ENCODE assay signal across 20 mouse cellular contexts in genomic region chr5:139432333-139432732, GRCm38 (mm10). TPM values are rescaled to one million over a fixed set of nuclear protein-coding genes. Genes with fewer than 3 reads are reported as not detected.
A peak's percentile ranks its signal among the peaks of the same experiment; 100 is the strongest.
DNase-seq lines count a peak whose midpoint lies in the region; ATAC-seq and TF ChIP-seq lines count a peak whose summit lies in the region.
"Had no signal": no experiment of that assay in that cellular context is flagged by ENCODE, and none has a peak within 500 bp of the region (broad histone marks: within the 10 kb centered on the region; RNA-seq: fewer than 3 reads in every experiment).

No protein-coding gene starts in this region.

- H3K9ac ChIP-seq in kidney, embryonic 16.5 days (replicated peaks; ENCODE audit: low read length), result no peak overlapping the region
- H3K9ac ChIP-seq in midbrain, embryonic 13.5 days (replicated peaks), result no peak overlapping the region
- H3K9ac ChIP-seq: embryonic facial prominence, embryonic 12.5 days; liver, embryonic 12.5 days had no signal

- peak overlapping the region; percentile 44 for H3K27ac ChIP-seq in kidney, embryonic 16.5 days (ENCODE audit: low read length)
- peak overlapping the region; percentile 5 for H3K27ac ChIP-seq in brown adipose tissue, adult 24 weeks (replicated peaks; ENCODE audit: low read depth, low read length)
- H3K27ac ChIP-seq in midbrain, embryonic 13.5 days, result peak overlapping the region; percentile 47
- H3K27ac ChIP-seq: embryonic facial prominence, embryonic 12.5 days; liver, embryonic 12.5 days had no signal

- peaks cover 52% of the 10 kb centered on the region for H3K4me1 ChIP-seq in kidney, embryonic 16.5 days (ENCODE audit: insufficient read depth, low read length)
- no peaks in the 10 kb centered on the region; the same call in 1 of the 2 replicates for H3K4me1 ChIP-seq in brown adipose tissue, adult 24 weeks (ENCODE audit: control insufficient read depth, insufficient read depth, insufficient read length, low read length)
- peaks cover 72% of the 10 kb centered on the region for H3K4me1 ChIP-seq in midbrain, embryonic 13.5 days (replicated peaks)

- no peak for TF ChIP-seq CTCF in brain, embryonic 14.5 days (IDR thresholded peaks at IDR 0.05; ENCODE audit: borderline replicate concordance, extremely low read depth, insufficient read depth, insufficient read length)

- H3K27me3 ChIP-seq in kidney, embryonic 16.5 days (ENCODE audit: insufficient read depth, low read length), result no peaks in the 10 kb centered on the region
- no peaks in the 10 kb centered on the region for H3K27me3 ChIP-seq in midbrain, embryonic 13.5 days
- H3K27me3 ChIP-seq: embryonic facial prominence, embryonic 12.5 days; liver, embryonic 12.5 days; megakaryocyte, embryonic 14.5 days had no signal

- no peak overlapping the region for H3K4me3 ChIP-seq in kidney, embryonic 16.5 days (ENCODE audit: low read length)
- no peak overlapping the region for H3K4me3 ChIP-seq in brown adipose tissue, adult 24 weeks (ENCODE audit: insufficient read depth, low read depth, low read length)
- no peak overlapping the region for H3K4me3 ChIP-seq in midbrain, embryonic 13.5 days (replicated peaks)
- H3K4me3 ChIP-seq: embryonic facial prominence, embryonic 12.5 days; erythroblast, embryonic 14.5 days; liver, embryonic 12.5 days; megakaryocyte, embryonic 14.5 days had no signal

- TF ChIP-seq POLR2A in brain, embryonic 14.5 days (IDR thresholded peaks at IDR 0.05; ENCODE audit: borderline replicate concordance, extremely low read depth, insufficient read depth, insufficient read length, poor library complexity, severe bottlenecking), result no peak

- DNase-seq in kidney, postnatal 10 days, result no peak
- DNase-seq in brain, embryonic 14.5 days (ENCODE audit: low read depth), result peak; percentile 75
- DNase-seq in urinary bladder, postnatal 4 days (ENCODE audit: low spot score in 2 of 2), result no peak
- DNase-seq in cerebellum, adult 11-12 months, result no peak
- DNase-seq: cerebellum, postnatal 10 days; gastrocnemius, postnatal 25 days; kidney, adult 18-20 months; kidney, postnatal 14 days; lung, adult 2 months; right cerebral cortex, postnatal 14 days; spleen, adult 18-20 months; thymus, postnatal 36 days had no signal

- H3K36me3 ChIP-seq in kidney, embryonic 16.5 days (ENCODE audit: insufficient read depth, low read length), result no peaks in the 10 kb centered on the region
- H3K36me3 ChIP-seq in midbrain, embryonic 13.5 days, result 0 out of 2 replicates have a peak, but pooled peaks cover 1% of the 10 kb centered on the region
- H3K36me3 ChIP-seq: embryonic facial prominence, embryonic 12.5 days had no signal

- H3K9me3 ChIP-seq in kidney, embryonic 16.5 days (ENCODE audit: low read length), result no peaks in the 10 kb centered on the region
- no peaks in the 10 kb centered on the region for H3K9me3 ChIP-seq in midbrain, embryonic 13.5 days
- H3K9me3 ChIP-seq: embryonic facial prominence, embryonic 12.5 days; liver, embryonic 12.5 days; megakaryocyte, embryonic 14.5 days had no signal

- ATAC-seq in kidney, embryonic 16.5 days (ENCODE audit: low FRiP score, low TSS enrichment), result no peak
- ATAC-seq in midbrain, embryonic 13.5 days, result no peak
- ATAC-seq in granulocyte monocyte progenitor cell, adult 5-6 weeks (replicated peaks; ENCODE audit: poor library complexity, severe bottlenecking), result no peak
- ATAC-seq: liver, embryonic 12.5 days had no signal

- WGBS in kidney, embryonic 16.5 days, result 51% methylated on average over 6 of the region's 6 CpGs
- 34% methylated on average over 6 of the region's 6 CpGs for WGBS in midbrain, embryonic 13.5 days

- no peak overlapping the region for H3K4me2 ChIP-seq in kidney, embryonic 16.5 days (replicated peaks; ENCODE audit: low read depth, low read length)
- no peak overlapping the region for H3K4me2 ChIP-seq in midbrain, embryonic 13.5 days (replicated peaks)
- H3K4me2 ChIP-seq: embryonic facial prominence, embryonic 12.5 days; liver, embryonic 12.5 days had no signal

RNA-seq across cellular contexts. Expression of gene Gper1, which starts 9.4 kb away (rescaled TPM):
- polyA plus RNA-seq in kidney, embryonic 16.5 days (2015; fragmentation: Nextera tagmentation; extraction: Ambion mirVana), result 6.8 and 8.0 TPM in 2 replicates
- 6.5 and 6.8 TPM in 2 replicates for polyA plus RNA-seq in brain, embryonic 14.5 days (2012; rRNA removed)
- 1.8 TPM in 1 of 2 replicates, not detected in the other for polyA plus RNA-seq in brown adipose tissue, adult 24 weeks (2012; ENCODE audit: insufficient read depth, insufficient read length, missing spikeins)
- 6.0 and 7.5 TPM in 2 replicates for polyA plus RNA-seq in midbrain, embryonic 13.5 days (2015; fragmentation: Nextera tagmentation; extraction: Ambion mirVana)
- not detected in 2 replicates for total RNA-seq in granulocyte monocyte progenitor cell, adult 5-6 weeks (2014; fragmentation: Nextera tagmentation)
- total RNA-seq in granulocyte monocyte progenitor cell, adult 5-6 weeks (2017), result not detected in 2 replicates
- polyA plus RNA-seq: erythroblast, embryonic 14.5 days had no signal

RNA-seq across cellular contexts. Expression of gene C130050O18Rik, which starts 27.3 kb away (rescaled TPM):
- polyA plus RNA-seq in kidney, embryonic 16.5 days (2015; fragmentation: Nextera tagmentation; extraction: Ambion mirVana), result 0.60 and 0.92 TPM in 2 replicates
- polyA plus RNA-seq in brain, embryonic 14.5 days (2012; rRNA removed), result 0.20 and 0.33 TPM in 2 replicates
- 1.3 TPM in 1 of 2 replicates, not detected in the other for polyA plus RNA-seq in brown adipose tissue, adult 24 weeks (2012; ENCODE audit: insufficient read depth, insufficient read length, missing spikeins)
- 0.13 TPM in 1 of 2 replicates, not detected in the other for polyA plus RNA-seq in midbrain, embryonic 13.5 days (2015; fragmentation: Nextera tagmentation; extraction: Ambion mirVana)
- total RNA-seq in granulocyte monocyte progenitor cell, adult 5-6 weeks (2014; fragmentation: Nextera tagmentation), result 0.53 and 5.8 TPM in 2 replicates
- 1.4 and 3.6 TPM in 2 replicates for total RNA-seq in granulocyte monocyte progenitor cell, adult 5-6 weeks (2017)
- polyA plus RNA-seq: erythroblast, embryonic 14.5 days had no signal

RNA-seq across cellular contexts. Expression of gene 3110082I17Rik, which starts 28.0 kb away (rescaled TPM):
- polyA plus RNA-seq in kidney, embryonic 16.5 days (2015; fragmentation: Nextera tagmentation; extraction: Ambion mirVana), result 44.1 and 46.1 TPM in 2 replicates
- 12.3 and 13.4 TPM in 2 replicates for polyA plus RNA-seq in brain, embryonic 14.5 days (2012; rRNA removed)
- polyA plus RNA-seq in brown adipose tissue, adult 24 weeks (2012; ENCODE audit: insufficient read depth, insufficient read length, missing spikeins), result 3.5 and 6.0 TPM in 2 replicates
- 17.3 and 19.5 TPM in 2 replicates for polyA plus RNA-seq in midbrain, embryonic 13.5 days (2015; fragmentation: Nextera tagmentation; extraction: Ambion mirVana)
- total RNA-seq in granulocyte monocyte progenitor cell, adult 5-6 weeks (2014; fragmentation: Nextera tagmentation), result 25.0 and 44.6 TPM in 2 replicates
- 52.1 and 54.1 TPM in 2 replicates for total RNA-seq in granulocyte monocyte progenitor cell, adult 5-6 weeks (2017)

RNA-seq across cellular contexts. Expression of gene Zfand2a, which starts 52.0 kb away (rescaled TPM):
- polyA plus RNA-seq in kidney, embryonic 16.5 days (2015; fragmentation: Nextera tagmentation; extraction: Ambion mirVana), result 10.8 and 13.5 TPM in 2 replicates
- polyA plus RNA-seq in brain, embryonic 14.5 days (2012; rRNA removed), result 21.2 and 28.0 TPM in 2 replicates
- polyA plus RNA-seq in brown adipose tissue, adult 24 weeks (2012; ENCODE audit: insufficient read depth, insufficient read length, missing spikeins), result 12.4 and 13.1 TPM in 2 replicates
- 12.7 and 13.9 TPM in 2 replicates for polyA plus RNA-seq in midbrain, embryonic 13.5 days (2015; fragmentation: Nextera tagmentation; extraction: Ambion mirVana)
- total RNA-seq in granulocyte monocyte progenitor cell, adult 5-6 weeks (2014; fragmentation: Nextera tagmentation), result 7.8 and 14.9 TPM in 2 replicates
- 13.0 and 20.6 TPM in 2 replicates for total RNA-seq in granulocyte monocyte progenitor cell, adult 5-6 weeks (2017)

RNA-seq across cellular contexts. Expression of gene Gpr146, which starts 54.8 kb away (rescaled TPM):
- polyA plus RNA-seq in kidney, embryonic 16.5 days (2015; fragmentation: Nextera tagmentation; extraction: Ambion mirVana), result 6.6 and 6.7 TPM in 2 replicates
- 1.5 and 2.0 TPM in 2 replicates for polyA plus RNA-seq in brain, embryonic 14.5 days (2012; rRNA removed)
- 18.1 and 19.7 TPM in 2 replicates for polyA plus RNA-seq in brown adipose tissue, adult 24 weeks (2012; ENCODE audit: insufficient read depth, insufficient read length, missing spikeins)
- 1.7 TPM in 2 replicates for polyA plus RNA-seq in midbrain, embryonic 13.5 days (2015; fragmentation: Nextera tagmentation; extraction: Ambion mirVana)
- total RNA-seq in granulocyte monocyte progenitor cell, adult 5-6 weeks (2014; fragmentation: Nextera tagmentation), result 5.0 and 7.3 TPM in 2 replicates
- total RNA-seq in granulocyte monocyte progenitor cell, adult 5-6 weeks (2017), result 4.0 and 5.4 TPM in 2 replicates
